Mouse (Mus musculus) brain, embryonic 14.5 days (tissue): Measurements from ENCODE around the gene Adgrd1. TPM values are rescaled to one million over a fixed set of nuclear protein-coding genes. Genes with fewer than 3 reads are reported as not detected.

Experiments
- DNase-seq: peaks from one replicate; pipeline ENCODE4 v3.0.0-alpha.2; 2011; ENCODE audit warnings: low read depth
- CTCF ChIP-seq: fragments of 200-500 bp; IDR thresholded peaks from 2 replicates; pipeline ENCODE4 v1.5.1; 2012; ENCODE audit warnings: inconsistent platforms, mild to moderate bottlenecking, moderate library complexity, borderline replicate concordance; ENCODE audit not compliant: insufficient read depth, insufficient read length; ENCODE audit errors: extremely low read depth
- POLR2A ChIP-seq: fragments of 200-500 bp; IDR thresholded peaks from 2 replicates; pipeline ENCODE4 v1.6.1; 2012; ENCODE audit warnings: mild to moderate bottlenecking, inconsistent platforms, borderline replicate concordance; ENCODE audit not compliant: poor library complexity, insufficient read depth, insufficient read length, severe bottlenecking; ENCODE audit errors: extremely low read depth
- polyA plus RNA-seq: library from polyadenylated mRNA; depleted of rRNA; stranded (reverse); fragments of >200 nt; gene quantifications from 2 replicates; pipeline ENCODE4 v1.2.3, GENCODE M21; 2012

The Adgrd1 gene
- polyA plus RNA-seq, 1 experiment: 0.41 TPM

DNA sequence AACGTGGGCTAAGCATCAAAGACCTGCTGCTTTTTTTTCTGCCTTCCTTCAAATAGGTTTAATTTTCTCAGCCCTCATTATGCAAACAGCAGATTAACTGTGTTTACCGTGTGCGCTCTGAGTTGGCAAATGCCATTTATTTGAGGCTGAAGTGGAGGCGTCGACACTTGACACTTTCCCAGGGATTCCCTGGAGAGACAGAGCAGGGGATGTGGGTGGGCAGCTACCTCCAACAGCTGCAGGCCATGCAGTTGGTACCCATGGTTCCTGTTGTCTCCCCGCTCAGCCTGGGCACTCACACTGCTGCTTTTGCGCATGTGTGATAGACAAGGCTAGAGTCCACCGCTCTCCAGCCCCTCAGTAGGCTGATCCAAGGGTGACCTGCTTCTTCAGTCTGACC is 86.0 kb downstream of the Adgrd1 start:
- peak; percentile 50 for DNase-seq

DNA sequence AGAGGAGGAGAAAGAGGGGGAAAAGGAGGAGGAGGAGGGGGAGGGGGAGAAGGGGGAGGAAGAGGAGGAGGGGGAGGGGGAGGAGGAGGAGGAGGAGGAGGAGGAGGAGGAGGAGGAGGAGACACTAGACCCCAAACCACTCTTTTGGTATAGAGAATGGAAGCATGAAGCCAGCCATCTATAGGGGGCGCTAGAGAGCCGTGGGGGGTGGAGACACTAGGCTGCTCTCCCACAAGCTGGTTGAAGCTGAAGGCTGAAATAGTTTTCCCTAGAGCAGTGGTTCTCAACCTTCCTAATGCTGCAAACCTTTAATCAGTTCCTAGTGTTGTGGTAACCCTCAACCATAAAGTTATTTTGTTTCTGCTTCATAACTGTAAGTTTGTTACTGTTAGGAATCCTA is 89.7 kb downstream of the Adgrd1 start:
- DNase-seq: no peak
- peak; percentile 51; the same call in 1 of the 2 replicates for TF ChIP-seq CTCF
- no peak for TF ChIP-seq POLR2A

More for the DNA sequence above, 86.0 kb downstream of the Adgrd1 start:
- no peak for TF ChIP-seq CTCF
- no peak for TF ChIP-seq POLR2A

DNA sequence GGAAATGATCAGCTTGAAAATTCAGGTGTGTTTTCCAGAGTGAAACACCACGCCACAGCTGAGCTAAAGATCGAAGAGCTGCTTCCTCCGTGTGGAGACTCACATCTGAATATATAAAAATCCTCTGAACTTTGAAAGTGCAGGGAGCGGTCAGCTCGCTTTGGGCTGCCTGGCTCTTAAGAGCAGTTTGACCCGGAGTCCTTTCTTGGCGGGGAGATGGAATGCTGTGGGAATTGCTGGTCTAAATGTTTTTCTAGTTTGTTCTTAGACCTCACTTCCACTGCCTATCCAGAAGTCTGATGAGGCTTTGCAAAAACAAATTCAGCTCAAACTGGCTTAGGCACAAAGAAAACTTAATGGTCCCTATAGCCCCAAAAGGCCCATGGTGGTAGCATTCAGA is 90.4 kb downstream of the Adgrd1 start:
- no peak for DNase-seq
- TF ChIP-seq CTCF: no peak
- no peak for TF ChIP-seq POLR2A

DNA sequence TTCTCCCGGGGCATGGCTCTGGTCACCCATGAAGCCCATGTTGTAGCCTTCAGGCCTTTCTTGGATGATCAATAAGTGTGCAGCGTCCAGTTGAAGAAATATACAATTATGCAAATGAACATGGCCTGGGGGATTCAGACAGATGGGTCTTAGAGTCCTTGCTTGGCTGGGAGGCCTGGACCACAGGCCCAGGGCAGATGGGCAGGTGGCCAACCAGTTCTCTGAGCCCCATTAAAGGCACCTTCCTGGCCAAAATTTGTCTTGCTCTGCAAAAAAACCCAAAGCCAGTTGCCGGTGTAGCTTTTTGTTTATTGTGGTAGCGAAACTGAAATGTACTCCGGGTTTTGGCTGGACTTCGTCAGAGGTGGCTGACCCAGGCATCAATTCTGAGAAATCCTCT is 92.5 kb downstream of the Adgrd1 start:
- no peak for TF ChIP-seq CTCF
- DNase-seq: no peak

DNA sequence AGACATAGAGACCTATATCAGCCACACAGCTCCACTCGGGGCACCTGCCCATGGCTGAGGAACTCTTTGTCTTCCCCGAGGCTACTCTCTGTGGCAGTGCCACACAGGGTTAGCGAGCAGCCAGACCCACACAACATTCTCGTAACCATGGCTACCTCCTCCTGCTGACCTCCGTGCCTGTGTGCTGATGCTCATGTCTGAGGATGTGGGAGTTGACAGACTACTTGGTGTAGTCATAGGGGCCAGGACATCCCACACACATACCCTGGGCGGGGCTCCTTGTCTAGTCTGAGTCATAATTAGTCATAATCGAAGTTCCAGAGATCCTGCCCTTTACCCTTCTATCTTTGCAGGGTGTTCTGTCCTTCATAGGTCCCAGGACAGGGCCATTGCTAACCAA is 93.5 kb downstream of the Adgrd1 start:
- no peak for TF ChIP-seq POLR2A
- TF ChIP-seq CTCF: no peak
- DNase-seq: no peak

DNA sequence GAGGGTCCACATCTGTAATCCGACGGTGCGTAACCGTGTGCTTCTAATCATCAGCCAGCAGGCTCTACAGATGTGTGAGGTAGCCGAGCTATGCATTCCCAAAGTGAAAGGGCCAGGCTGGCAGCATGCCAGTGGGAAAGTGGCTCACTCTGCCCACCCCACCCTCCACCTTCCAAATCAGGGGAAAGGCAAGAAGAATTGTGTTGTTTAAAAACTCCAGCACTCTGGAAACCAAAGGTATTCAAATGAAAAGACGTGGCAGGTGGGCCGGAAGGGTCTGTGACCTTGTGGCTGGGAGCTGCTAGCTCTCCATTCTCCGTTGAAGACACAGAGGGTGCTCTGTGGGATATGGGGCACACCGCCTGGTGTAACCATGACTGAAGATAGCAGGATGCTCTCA is 100.0 kb downstream of the Adgrd1 start:
- TF ChIP-seq CTCF: no peak
- TF ChIP-seq POLR2A: no peak
- DNase-seq: peak; percentile 31

DNA sequence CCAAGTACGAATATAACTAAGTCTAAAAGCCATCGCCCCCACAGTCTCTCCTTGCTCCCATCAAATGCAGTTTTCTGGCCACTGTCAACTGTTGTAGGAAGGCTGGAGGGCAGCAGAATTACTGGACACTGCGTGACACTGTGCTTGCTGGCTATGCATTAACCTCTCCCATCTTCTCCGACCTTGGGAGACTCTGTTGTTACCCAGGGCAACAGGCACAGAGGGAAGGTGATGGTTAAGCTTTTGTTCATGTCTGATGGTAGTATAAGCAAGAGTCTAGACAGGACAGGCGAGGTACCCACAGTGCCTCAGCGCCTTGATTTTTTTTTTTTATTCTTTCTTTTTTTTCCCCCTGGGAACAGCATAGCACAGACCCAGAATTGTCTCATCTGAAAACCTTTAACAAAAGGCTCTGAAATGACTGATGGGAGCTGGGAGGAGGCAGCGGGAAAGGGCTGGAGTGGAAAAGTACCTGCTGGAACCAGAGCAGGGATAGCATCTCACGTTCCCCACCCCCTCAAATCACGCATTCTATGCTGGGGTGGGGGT is 100.5 kb downstream of the Adgrd1 start:
- TF ChIP-seq POLR2A (no peak), CTCF (no peak)
- peak; percentile 53 for DNase-seq

DNA sequence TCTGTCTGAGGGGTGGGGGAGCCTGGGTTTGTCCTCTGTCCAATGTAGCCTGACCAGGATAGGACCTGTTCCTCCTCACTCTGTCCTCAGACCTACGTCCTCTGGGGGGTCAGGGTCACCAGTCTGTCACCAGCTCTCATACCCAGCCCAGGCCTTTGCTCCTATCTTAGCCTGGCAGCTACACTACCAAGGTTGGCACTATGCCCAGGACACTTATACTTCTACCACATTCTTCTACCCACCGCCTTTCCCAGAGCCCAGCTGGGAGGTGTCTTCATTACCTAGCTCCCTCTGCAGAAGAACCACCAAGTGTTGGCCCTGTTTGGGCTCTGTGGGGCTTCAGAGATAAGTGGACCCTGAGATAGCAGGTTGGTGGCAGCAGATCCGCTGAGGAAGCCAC is 103.6 kb downstream of the Adgrd1 start:
- no peak for DNase-seq
- no peak for TF ChIP-seq CTCF
- no peak for TF ChIP-seq POLR2A

DNA sequence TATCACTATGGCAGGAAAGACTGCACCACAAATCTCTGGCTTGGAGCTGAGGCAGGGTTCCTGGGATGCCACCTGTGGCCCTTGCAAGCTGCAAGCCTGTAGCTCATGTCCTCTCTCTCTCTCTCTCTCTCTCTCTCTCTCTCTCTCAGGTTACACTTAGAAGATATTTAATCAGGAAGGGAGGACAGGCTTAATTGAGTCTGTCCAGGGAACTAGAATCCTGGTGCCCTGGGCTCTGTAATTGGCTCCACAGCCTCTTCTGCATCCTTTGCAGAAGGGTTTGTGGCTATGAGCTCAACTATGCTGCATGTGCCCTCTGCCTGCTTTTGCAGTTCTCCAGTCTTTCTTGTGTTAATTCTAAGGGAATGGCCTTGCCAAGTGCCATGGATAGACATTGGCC is 111.7 kb downstream of the Adgrd1 start:
- TF ChIP-seq CTCF: no peak
- no peak for DNase-seq

DNA sequence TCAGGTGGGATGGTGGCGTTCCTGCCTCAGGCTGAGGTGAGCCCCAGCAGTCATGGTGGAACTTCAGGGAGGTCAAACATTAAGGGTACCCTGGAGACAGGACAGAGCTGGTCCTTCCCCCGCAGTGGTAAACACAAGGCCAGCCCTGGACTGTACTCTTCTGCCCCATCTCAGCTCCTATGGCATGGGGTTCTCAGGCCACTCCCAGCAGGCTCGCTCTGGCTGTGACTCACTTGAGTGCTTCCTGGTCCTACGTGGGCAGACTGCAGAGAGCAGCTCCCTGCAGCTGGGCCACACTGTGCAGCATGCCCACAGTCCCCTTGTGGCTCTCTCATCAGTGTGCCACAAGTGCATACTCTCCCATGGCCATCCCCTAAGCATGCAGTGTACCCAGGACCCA is 112.3 kb downstream of the Adgrd1 start:
- DNase-seq: no peak

DNA sequence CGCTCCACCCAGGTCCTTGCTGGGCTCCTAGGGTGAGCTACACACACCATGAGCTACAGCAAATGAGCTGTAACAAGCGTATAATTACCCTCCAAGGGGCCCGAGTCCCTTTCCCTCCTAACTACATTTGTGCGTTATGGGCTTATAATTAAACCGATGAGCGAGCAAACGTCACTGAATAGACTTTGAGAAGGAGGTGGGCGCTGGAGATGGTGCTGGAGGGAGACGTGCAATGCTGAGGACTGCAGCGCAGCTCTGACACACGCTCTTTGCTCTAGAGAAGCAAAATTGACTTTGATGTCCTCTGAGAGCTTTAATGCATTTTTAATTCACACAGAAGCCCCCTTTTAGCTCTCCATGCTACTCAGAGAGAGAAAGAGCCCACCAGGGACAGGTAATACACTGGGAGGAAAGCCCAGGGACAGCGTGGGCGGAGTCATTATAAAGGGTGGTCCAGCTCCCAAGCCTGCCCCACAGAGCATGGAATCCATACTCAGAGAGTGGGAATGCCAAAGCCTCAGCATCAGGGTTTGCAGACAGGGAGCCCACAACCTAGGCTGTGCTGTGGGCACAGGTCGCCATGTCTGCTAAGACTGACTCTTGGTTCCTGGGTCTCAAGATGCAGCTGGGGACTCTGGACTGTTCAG is 115.0 kb downstream of the Adgrd1 start:
- peak; percentile 63 for DNase-seq
- TF ChIP-seq POLR2A: no peak
- TF ChIP-seq CTCF: no peak

More for the DNA sequence above, 112.3 kb downstream of the Adgrd1 start:
- no peak for TF ChIP-seq POLR2A
- TF ChIP-seq CTCF: no peak

DNA sequence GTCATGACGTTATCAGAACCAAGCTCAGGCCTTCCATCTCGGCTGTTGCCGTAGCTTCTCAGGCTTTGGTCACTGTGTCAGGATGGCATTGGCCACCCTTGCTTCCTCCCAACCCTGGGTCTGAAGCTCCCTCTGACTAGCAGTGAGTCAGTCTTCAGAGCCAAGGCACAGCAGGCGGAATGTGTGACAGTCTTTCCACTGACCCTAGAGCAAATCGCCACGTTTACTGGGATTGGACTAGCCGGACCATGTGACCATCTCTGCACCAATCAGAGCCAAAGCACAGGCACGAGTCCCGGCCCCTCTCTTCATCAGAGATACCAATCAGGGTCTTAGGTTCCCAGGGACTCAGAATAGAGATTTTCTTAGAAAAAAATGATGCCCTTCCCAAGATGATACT is 117.5 kb downstream of the Adgrd1 start:
- TF ChIP-seq POLR2A (no peak), CTCF (no peak)
- DNase-seq: peak; percentile 67
